In the genomic region with DNA sequence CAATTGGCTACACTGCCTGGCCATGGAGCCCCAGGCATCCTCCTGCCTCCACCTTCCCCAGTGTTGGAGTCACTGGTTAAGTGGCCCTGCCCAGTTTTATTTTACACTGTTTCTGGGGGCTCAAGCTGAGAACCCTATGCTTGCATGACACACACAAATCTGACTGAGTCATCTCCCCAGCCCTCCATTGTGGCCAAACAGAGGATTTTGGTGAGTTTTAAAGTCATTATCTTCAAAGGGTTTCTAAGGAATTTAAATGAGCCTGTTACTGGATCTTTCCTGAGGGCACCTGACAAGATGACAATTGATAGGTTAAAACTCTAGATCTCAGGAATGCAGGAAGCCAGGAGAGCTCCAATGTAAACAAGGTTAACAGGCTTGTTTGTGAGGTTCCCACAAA, we compare ENCODE assay signal across 22 mouse cellular contexts. TPM values are rescaled to one million over a fixed set of nuclear protein-coding genes. Genes with fewer than 3 reads are reported as not detected.
DNase-seq lines count a peak whose midpoint lies in the region; ATAC-seq and TF ChIP-seq lines count a peak whose summit lies in the region.
"Had no signal": no experiment of that assay in that cellular context is flagged by ENCODE, and none has a peak within 500 bp of the region (broad histone marks: within the 10 kb centered on the region; RNA-seq: fewer than 3 reads in every experiment).

No protein-coding gene starts in this region.

- no peak for ATAC-seq in forebrain, embryonic 15.5 days (replicated peaks)
- ATAC-seq in heart, embryonic 12.5 days (ENCODE audit: insufficient number of reproducible peaks, low FRiP score): no peak
- ATAC-seq: forebrain, embryonic 14.5 days; intestine, postnatal 0 days had no signal

- H3K9me3 ChIP-seq in forebrain, embryonic 10.5 days: peaks cover 9% of the 10 kb centered on the region; the same call in 1 of the 2 replicates
- H3K9me3 ChIP-seq in forebrain, embryonic 15.5 days: no peaks in the 10 kb centered on the region
- H3K9me3 ChIP-seq in ES-Bruce4 (replicated peaks; ENCODE audit: control insufficient read depth, insufficient read depth, low read length, poor library complexity, severe bottlenecking): no peaks in the 10 kb centered on the region
- peaks cover 7% of the 10 kb centered on the region; the same call in 1 of the 2 replicates for H3K9me3 ChIP-seq in heart, embryonic 12.5 days (replicated peaks)
- H3K9me3 ChIP-seq: heart, embryonic 10.5 days; hindbrain, embryonic 12.5 days; hindbrain, embryonic 15.5 days had no signal

- no peak for TF ChIP-seq CTCF in ES-Bruce4 (IDR thresholded peaks at IDR 0.05; ENCODE audit: low read depth, low read length)

- no peak overlapping the region for H3K9ac ChIP-seq in forebrain, embryonic 15.5 days (replicated peaks)
- 0 out of 2 replicates have a peak overlapping the region, but pooled peaks have one; percentile 22 for H3K9ac ChIP-seq in ES-Bruce4 (ENCODE audit: low read depth, poor library complexity, severe bottlenecking)
- no peak overlapping the region for H3K9ac ChIP-seq in heart, embryonic 12.5 days
- H3K9ac ChIP-seq: hindbrain, embryonic 12.5 days; hindbrain, embryonic 15.5 days had no signal

- no peak for TF ChIP-seq POLR2A in ES-Bruce4 (IDR thresholded peaks at IDR 0.05; ENCODE audit: insufficient read depth, low read length)

- H3K36me3 ChIP-seq in forebrain, embryonic 10.5 days (replicated peaks): no peaks in the 10 kb centered on the region
- H3K36me3 ChIP-seq in forebrain, embryonic 15.5 days: no peaks in the 10 kb centered on the region
- no peaks in the 10 kb centered on the region for H3K36me3 ChIP-seq in ES-Bruce4 (ENCODE audit: control insufficient read depth, insufficient read depth, low read length, poor library complexity, severe bottlenecking)
- no peaks in the 10 kb centered on the region for H3K36me3 ChIP-seq in heart, embryonic 12.5 days
- H3K36me3 ChIP-seq: heart, embryonic 10.5 days; hindbrain, embryonic 12.5 days; hindbrain, embryonic 15.5 days had no signal

- H3K4me3 ChIP-seq in forebrain, embryonic 10.5 days: no peak overlapping the region
- H3K4me3 ChIP-seq in forebrain, embryonic 15.5 days: no peak overlapping the region
- H3K4me3 ChIP-seq in ES-Bruce4 (ENCODE audit: low read depth, low read length): no peak overlapping the region
- H3K4me3 ChIP-seq in heart, embryonic 12.5 days: no peak overlapping the region
- H3K4me3 ChIP-seq: heart, adult 2 months; heart, embryonic 10.5 days; hindbrain, embryonic 12.5 days; hindbrain, embryonic 15.5 days had no signal

- H3K4me2 ChIP-seq in forebrain, embryonic 15.5 days (replicated peaks): no peak overlapping the region
- H3K4me2 ChIP-seq in heart, embryonic 12.5 days: no peak overlapping the region
- H3K4me2 ChIP-seq: hindbrain, embryonic 12.5 days had no signal

- H3K27me3 ChIP-seq in forebrain, embryonic 10.5 days (ENCODE audit: poor library complexity, severe bottlenecking): no peaks in the 10 kb centered on the region; the same call in 1 of the 2 replicates
- H3K27me3 ChIP-seq in forebrain, embryonic 15.5 days: no peaks in the 10 kb centered on the region
- no peaks in the 10 kb centered on the region for H3K27me3 ChIP-seq in ES-Bruce4 (ENCODE audit: control insufficient read depth, insufficient read depth, low read length, poor library complexity, severe bottlenecking)
- H3K27me3 ChIP-seq in heart, embryonic 12.5 days (replicated peaks): no peaks in the 10 kb centered on the region
- H3K27me3 ChIP-seq: hindbrain, embryonic 12.5 days; hindbrain, embryonic 15.5 days had no signal

- H3K4me1 ChIP-seq in forebrain, embryonic 10.5 days: peaks cover 69% of the 10 kb centered on the region
- H3K4me1 ChIP-seq in forebrain, embryonic 15.5 days: 0 out of 2 replicates have a peak, but pooled peaks cover 10% of the 10 kb centered on the region
- peaks cover 24% of the 10 kb centered on the region for H3K4me1 ChIP-seq in ES-Bruce4 (ENCODE audit: control insufficient read depth, insufficient read depth, low read length)
- H3K4me1 ChIP-seq in heart, embryonic 12.5 days (replicated peaks): peaks cover 36% of the 10 kb centered on the region

- peak overlapping the region; percentile 31; the same call in 1 of the 2 replicates for H3K27ac ChIP-seq in forebrain, embryonic 10.5 days
- H3K27ac ChIP-seq in forebrain, embryonic 15.5 days (replicated peaks): no peak overlapping the region
- H3K27ac ChIP-seq in ES-Bruce4 (ENCODE audit: insufficient read depth, low read length): peak overlapping the region; percentile 94
- no peak overlapping the region for H3K27ac ChIP-seq in heart, embryonic 12.5 days (ENCODE audit: poor library complexity, severe bottlenecking)
- H3K27ac ChIP-seq: heart, adult 2 months; hindbrain, embryonic 12.5 days; hindbrain, embryonic 15.5 days had no signal

- no peak for DNase-seq in forebrain, embryonic 10.5 days (ENCODE audit: extremely low spot score, low spot score)
- peak; percentile 63 for DNase-seq in Muller cell, postnatal 12 days (ENCODE audit: inconsistent ontology term)
- DNase-seq in ZHBTc4 (ENCODE audit: low read depth, low spot score): peak; percentile 90
- DNase-seq in cerebellum, postnatal 36 days: no peak
- DNase-seq in spleen, postnatal 14 days (ENCODE audit: low spot score in 2 of 2): no peak
- DNase-seq: adrenal gland, postnatal 14 days; cerebellum, adult 11 months; cerebellum, adult 2 months; cerebellum, adult 9-11 months; cerebellum, postnatal 25 days; embryo, embryonic 11 days; gastrocnemius, postnatal 36 days; heart, adult 2 months; kidney, adult 2 months had no signal

- peak; percentile 84; the same call in 1 of the 2 replicates for TF ChIP-seq EP300 in ES-Bruce4 (IDR thresholded peaks at IDR 0.05; ENCODE audit: insufficient read depth, low read depth, low read length)

RNA-seq across cellular contexts. Expression of a gene that starts 27.1 kb away (rescaled TPM):
- polyA plus RNA-seq in forebrain, embryonic 10.5 days (2016; fragmentation: Nextera tagmentation; extraction: Ambion mirVana): 147 and 152 TPM in 2 replicates
- polyA plus RNA-seq in forebrain, embryonic 15.5 days (2015; fragmentation: Nextera tagmentation; extraction: Ambion mirVana): 23.5 and 23.8 TPM in 2 replicates
- 273 and 285 TPM in 2 replicates for polyA plus RNA-seq in ES-Bruce4 (2011; ENCODE audit: insufficient read depth, insufficient read length, low read depth, missing spikeins)
- polyA plus RNA-seq in heart, embryonic 12.5 days (2016; fragmentation: Nextera tagmentation; extraction: Ambion mirVana): 271 and 284 TPM in 2 replicates

Comparison
In these comparisons a context has a peak if more than half of its experiments do, and no peak if none do; other contexts are left out.
1. H3K27ac ChIP-seq: peak in forebrain, embryonic 10.5 days (single experiment) and ES-Bruce4 (single experiment); none in forebrain, embryonic 15.5 days (single experiment) and heart, embryonic 12.5 days (single experiment).
2. DNase-seq: peak in Muller cell, postnatal 12 days (single experiment) and ZHBTc4 (single experiment); none in forebrain, embryonic 10.5 days (single experiment), cerebellum, postnatal 36 days (0 of 2) and spleen, postnatal 14 days (0 of 2).